Mouse (Mus musculus): ENCODE results near the gene Golga2. TPM values are rescaled to one million over a fixed set of nuclear protein-coding genes. Genes with fewer than 3 reads are reported as not detected.

The Golga2 gene
- polyA plus RNA-seq, 1 experiment from 2014 or later, result 22.0 TPM

GRCm38 (mm10) chr2:32344056-32344455, 56.9 kb downstream of the Golga2 start:
- 0 out of 2 replicates have a peak, but pooled peaks cover 5% of the 10 kb centered on the region for H3K4me1 ChIP-seq
- H3K9me3 ChIP-seq, result no peaks in the 10 kb centered on the region
- no peak overlapping the region for H3K27ac ChIP-seq
- H3K36me3 ChIP-seq, result no peaks in the 10 kb centered on the region
- peaks cover 72% of the 10 kb centered on the region for H3K27me3 ChIP-seq (ENCODE audit: insufficient read depth, poor library complexity, severe bottlenecking)
- H3K4me3 ChIP-seq, result no peak overlapping the region
- no peak for DNase-seq (ENCODE audit: low spot score)
- 67% methylated on average over 10 of the region's 10 CpGs for WGBS

GRCm38 (mm10) chr2:32344598-32345321, 57.6 kb downstream of the Golga2 start:
- Histone ChIP-seq H3K36me3 (no peaks in the 10 kb centered on the region), H3K4me3 (no peak overlapping the region), H3K4me1 (0 out of 2 replicates have a peak, but pooled peaks cover 6% of the 10 kb centered on the region), H3K27me3 (ENCODE audit: insufficient read depth, poor library complexity, severe bottlenecking) (peaks cover 73% of the 10 kb centered on the region), H3K27ac (no peak overlapping the region), H3K9me3 (no peaks in the 10 kb centered on the region)
- no peak for DNase-seq (ENCODE audit: low spot score)
- WGBS, result 72% methylated on average over 14 of the region's 14 CpGs

- DNase-seq (ENCODE audit: low spot score), result no peak
- H3K27me3 ChIP-seq (ENCODE audit: insufficient read depth, poor library complexity, severe bottlenecking), result peaks cover 76% of the 10 kb centered on the region
- H3K27ac ChIP-seq, result no peak overlapping the region
- no peak overlapping the region for H3K4me3 ChIP-seq
- no peaks in the 10 kb centered on the region for H3K36me3 ChIP-seq
- H3K4me1 ChIP-seq, result peaks cover 25% of the 10 kb centered on the region
- no peaks in the 10 kb centered on the region for H3K9me3 ChIP-seq
- 64% methylated on average over 6 of the region's 6 CpGs for WGBS
Observed at GRCm38 (mm10) chr2:32347019-32347418, 59.8 kb downstream of the Golga2 start.

- Histone ChIP-seq H3K27me3 (ENCODE audit: insufficient read depth, poor library complexity, severe bottlenecking) (peaks cover 81% of the 10 kb centered on the region), H3K36me3 (no peaks in the 10 kb centered on the region), H3K4me3 (no peak overlapping the region), H3K9me3 (no peaks in the 10 kb centered on the region), H3K4me1 (peaks cover 38% of the 10 kb centered on the region), H3K27ac (no peak overlapping the region)
- no peak for DNase-seq (ENCODE audit: low spot score)
- 80% methylated on average over 11 of the region's 11 CpGs for WGBS
Observed at GRCm38 (mm10) chr2:32348311-32348710, 61.1 kb downstream of the Golga2 start.

GRCm38 (mm10) chr2:32349625-32350255, 62.6 kb downstream of the Golga2 start:
- peaks cover 52% of the 10 kb centered on the region for H3K4me1 ChIP-seq
- H3K36me3 ChIP-seq, result no peaks in the 10 kb centered on the region
- H3K27me3 ChIP-seq (ENCODE audit: insufficient read depth, poor library complexity, severe bottlenecking), result peaks cover 69% of the 10 kb centered on the region
- no peak overlapping the region for H3K4me3 ChIP-seq
- H3K27ac ChIP-seq, result 0 out of 2 replicates have a peak overlapping the region, but pooled peaks have one; percentile 11
- no peaks in the 10 kb centered on the region for H3K9me3 ChIP-seq
- 56% methylated on average over 8 of the region's 8 CpGs for WGBS
- DNase-seq (ENCODE audit: low spot score), result no peak

GRCm38 (mm10) chr2:32350471-32351051, 63.4 kb downstream of the Golga2 start:
- Histone ChIP-seq H3K9me3 (no peaks in the 10 kb centered on the region), H3K27ac (no peak overlapping the region), H3K4me3 (no peak overlapping the region), H3K4me1 (peaks cover 52% of the 10 kb centered on the region), H3K27me3 (ENCODE audit: insufficient read depth, poor library complexity, severe bottlenecking) (peaks cover 65% of the 10 kb centered on the region), H3K36me3 (no peaks in the 10 kb centered on the region)
- 45% methylated on average over 13 of the region's 13 CpGs for WGBS
- DNase-seq (ENCODE audit: low spot score), result no peak

GRCm38 (mm10) chr2:32351471-32351961, 64.3 kb downstream of the Golga2 start:
- Histone ChIP-seq H3K27ac (0 out of 2 replicates have a peak overlapping the region, but pooled peaks have one; percentile 83), H3K4me1 (peaks cover 58% of the 10 kb centered on the region), H3K27me3 (ENCODE audit: insufficient read depth, poor library complexity, severe bottlenecking) (peaks cover 64% of the 10 kb centered on the region), H3K4me3 (peak overlapping the region; percentile 72), H3K36me3 (no peaks in the 10 kb centered on the region), H3K9me3 (no peaks in the 10 kb centered on the region)
- DNase-seq (ENCODE audit: low spot score), result no peak
- WGBS, result 55% methylated on average over 9 of the region's 9 CpGs

- no peaks in the 10 kb centered on the region for H3K36me3 ChIP-seq
- peak within 1 kb of the TSS; percentile 72 for H3K4me3 ChIP-seq
- H3K27ac ChIP-seq, result peak within 1 kb of the TSS; percentile 83
- H3K4me1 ChIP-seq, result peaks cover 59% of the 10 kb centered on the region
- no peak for DNase-seq (ENCODE audit: low spot score)
- H3K27me3 ChIP-seq (ENCODE audit: insufficient read depth, poor library complexity, severe bottlenecking), result peaks cover 57% of the 10 kb centered on the region
- no peaks in the 10 kb centered on the region for H3K9me3 ChIP-seq
- under 1% methylated on average over 34 of the region's 52 CpGs for WGBS
Observed at GRCm38 (mm10) chr2:32352151-32353006, 65.2 kb downstream of the Golga2 start, which contains the start of gene Ciz1. TSS of gene Ciz1 (plus strand) at chr2:32352327.

GRCm38 (mm10) chr2:32353007-32353542, 65.9 kb downstream of the Golga2 start, which contains the start of gene Dnm1:
TSS of gene Dnm1 (minus strand) at chr2:32353338.
- Histone ChIP-seq H3K4me3 (peak within 1 kb of the TSS; percentile 72), H3K27ac (peak within 1 kb of the TSS; percentile 83), H3K4me1 (peaks cover 62% of the 10 kb centered on the region), H3K27me3 (ENCODE audit: insufficient read depth, poor library complexity, severe bottlenecking) (peaks cover 57% of the 10 kb centered on the region), H3K36me3 (no peaks in the 10 kb centered on the region), H3K9me3 (no peaks in the 10 kb centered on the region)
- DNase-seq (ENCODE audit: low spot score), result peak; percentile 92
- WGBS, result under 1% methylated on average over 63 of the region's 63 CpGs

GRCm38 (mm10) chr2:32353836-32354235, 66.7 kb downstream of the Golga2 start:
- Histone ChIP-seq H3K4me3 (peak overlapping the region; percentile 72; the same call in 1 of the 2 replicates), H3K27me3 (ENCODE audit: insufficient read depth, poor library complexity, severe bottlenecking) (peaks cover 56% of the 10 kb centered on the region), H3K36me3 (no peaks in the 10 kb centered on the region), H3K4me1 (peaks cover 63% of the 10 kb centered on the region), H3K27ac (0 out of 2 replicates have a peak overlapping the region, but pooled peaks have one; percentile 83), H3K9me3 (no peaks in the 10 kb centered on the region)
- no peak for DNase-seq (ENCODE audit: low spot score)
- WGBS, result 52% methylated on average over 6 of the region's 6 CpGs

GRCm38 (mm10) chr2:32354336-32354895, 67.2 kb downstream of the Golga2 start:
- H3K9me3 ChIP-seq, result no peaks in the 10 kb centered on the region
- H3K36me3 ChIP-seq, result no peaks in the 10 kb centered on the region
- H3K4me3 ChIP-seq, result no peak overlapping the region
- 80% methylated on average over 3 of the region's 3 CpGs for WGBS
- DNase-seq (ENCODE audit: low spot score), result no peak
- H3K27ac ChIP-seq, result no peak overlapping the region
- peaks cover 60% of the 10 kb centered on the region for H3K4me1 ChIP-seq
- H3K27me3 ChIP-seq (ENCODE audit: insufficient read depth, poor library complexity, severe bottlenecking), result peaks cover 51% of the 10 kb centered on the region

- WGBS, result 70% methylated on average over 10 of the region's 10 CpGs
- Histone ChIP-seq H3K36me3 (no peaks in the 10 kb centered on the region), H3K4me3 (no peak overlapping the region), H3K9me3 (no peaks in the 10 kb centered on the region), H3K4me1 (peaks cover 53% of the 10 kb centered on the region), H3K27ac (0 out of 2 replicates have a peak overlapping the region, but pooled peaks have one; percentile 29), H3K27me3 (ENCODE audit: insufficient read depth, poor library complexity, severe bottlenecking) (peaks cover 33% of the 10 kb centered on the region)
- DNase-seq (ENCODE audit: low spot score), result no peak
Observed at GRCm38 (mm10) chr2:32356216-32356615, 69.0 kb downstream of the Golga2 start.

Data from heart, embryonic 10.5 days (tissue).